Mouse (Mus musculus) midbrain, postnatal 0 days (tissue): ENCODE results near the gene Umad1. TPM values are rescaled to one million over a fixed set of nuclear protein-coding genes. Genes with fewer than 3 reads are reported as not detected.

Experiments
- ATAC-seq: fragments of 200-750 bp; cut with Nextera tagmentation; 2 replicates; pipeline ENCODE4 v1.8.0; 2017; ENCODE audit warnings: moderate number of reproducible peaks, mild to moderate bottlenecking, moderate TSS enrichment, moderate library complexity; ENCODE audit not compliant: low FRiP score
- DNase-seq: peaks from one replicate; pipeline ENCODE4 v3.0.0-alpha.2; 2015; ENCODE audit warnings: low spot score
- H3K27ac ChIP-seq: fragments of 300-500 bp; sonication (generic); 2 replicates; pipeline ENCODE4 v1.5.1; 2014; ENCODE audit warnings: low read depth, mild to moderate bottlenecking, low read length, mixed read lengths
- H3K27me3 ChIP-seq: fragments of 300-500 bp; sonication (generic); 2 replicates; pipeline ENCODE4 v1.6.1; 2014; ENCODE audit warnings: low read length, control low read depth, mixed read lengths; ENCODE audit not compliant: insufficient read depth
- H3K36me3 ChIP-seq: fragments of 300-500 bp; sonication (generic); 2 replicates; pipeline ENCODE4 v1.6.1; 2014; ENCODE audit warnings: low read length, control low read depth, mixed read lengths; ENCODE audit not compliant: insufficient read depth
- H3K4me1 ChIP-seq: fragments of 300-500 bp; sonication (generic); 2 replicates; pipeline ENCODE4 v1.6.1; 2014; ENCODE audit warnings: mild to moderate bottlenecking, control low read depth, antibody characterized with exemption, low read length, mixed read lengths; ENCODE audit not compliant: insufficient read depth
- H3K4me2 ChIP-seq: fragments of 300-500 bp; sonication (generic); 2 replicates; pipeline ENCODE4 v1.6.1; 2014; ENCODE audit warnings: low read depth, mild to moderate bottlenecking, low read length, mixed read lengths; ENCODE audit not compliant: poor library complexity, severe bottlenecking
- H3K4me3 ChIP-seq: fragments of 300-500 bp; sonication (generic); 2 replicates; pipeline ENCODE4 v1.5.1; 2014; ENCODE audit warnings: low read depth, mild to moderate bottlenecking, low read length, moderate library complexity
- H3K9ac ChIP-seq: fragments of 300-500 bp; sonication (generic); replicated peaks from 2 replicates; pipeline ENCODE4 v1.6.1; 2014; ENCODE audit warnings: mild to moderate bottlenecking, low read length, moderate library complexity, mixed read lengths; ENCODE audit not compliant: poor library complexity, severe bottlenecking
- H3K9me3 ChIP-seq: fragments of 300-500 bp; sonication (generic); 2 replicates; pipeline ENCODE4 v1.6.1; 2016; ENCODE audit warnings: low read length, control low read depth
- CTCF ChIP-seq: IDR thresholded peaks from 2 replicates; pipeline ENCODE4 v1.5.1; 2016; ENCODE audit warnings: antibody characterized with exemption, mild to moderate bottlenecking
- WGBS: fragments of 180-500 bp; shearing (Covaris S2); extraction: QIAGEN DNeasy Blood & Tissue Kit; methylation state at CpG from one replicate; pipeline ENCODE4 v1.1.7; 2014; 5-methylcytosine and 5-hydroxymethylcytosine counted together
- polyA plus RNA-seq: library from polyadenylated mRNA; unstranded; fragments of >200 nt; fragmentation: Nextera tagmentation; extraction: Ambion mirVana; gene quantifications from 2 replicates; pipeline ENCODE4 v1.2.1, GENCODE M21; 2015
- total RNA-seq: library from RNA; depleted of rRNA; stranded (reverse); fragments of >200 nt; gene quantifications from 2 replicates; pipeline ENCODE4 v1.2.3, GENCODE M21; 2014

Umad1 gene
- total and polyA plus RNA-seq, 2 experiments from 2014 or later = 25.4 to 70.2 TPM

GRCm38 (mm10) chr6:8259667-8260044 lies 568 bp downstream of the Umad1 start:
- 2% methylated on average over 8 of the region's 8 CpGs for WGBS
- no peak; the same call in 1 of the 2 replicates for ATAC-seq

GRCm38 (mm10) chr6:8271047-8271446 lies 12.0 kb downstream of the Umad1 start:
- DNase-seq = no peak
- Histone ChIP-seq H3K4me1 (no peaks in the 10 kb centered on the region; the same call in 1 of the 2 replicates), H3K36me3 (peaks cover 7% of the 10 kb centered on the region), H3K4me3 (no peak overlapping the region), H3K27me3 (no peaks in the 10 kb centered on the region), H3K4me2 (no peak overlapping the region), H3K27ac (no peak overlapping the region), H3K9me3 (no peaks in the 10 kb centered on the region), H3K9ac (no peak overlapping the region)
- WGBS = 94% methylated on average over 3 of the region's 3 CpGs
- TF ChIP-seq CTCF = no peak
- ATAC-seq = no peak

More at GRCm38 (mm10) chr6:8259667-8260044, 568 bp downstream of the Umad1 start:
- peak; percentile 20; the same call in 1 of the 2 replicates for TF ChIP-seq CTCF
- H3K36me3 ChIP-seq = no peaks in the 10 kb centered on the region
- peak overlapping the region; percentile 67 for H3K4me2 ChIP-seq
- H3K9ac ChIP-seq = peak overlapping the region; percentile 84
- peaks cover 9% of the 10 kb centered on the region; the same call in 1 of the 2 replicates for H3K4me1 ChIP-seq
- DNase-seq = no peak
- H3K27me3 ChIP-seq = no peaks in the 10 kb centered on the region
- peak overlapping the region; percentile 84 for H3K4me3 ChIP-seq
- peak overlapping the region; percentile 92 for H3K27ac ChIP-seq
- no peaks in the 10 kb centered on the region for H3K9me3 ChIP-seq

- Histone ChIP-seq H3K9ac (no peak overlapping the region), H3K36me3 (peaks cover 7% of the 10 kb centered on the region), H3K27me3 (no peaks in the 10 kb centered on the region), H3K4me2 (no peak overlapping the region), H3K9me3 (no peaks in the 10 kb centered on the region), H3K4me1 (no peaks in the 10 kb centered on the region; the same call in 1 of the 2 replicates), H3K27ac (no peak overlapping the region), H3K4me3 (no peak overlapping the region)
- ATAC-seq (no peak), DNase-seq (peak; percentile 51)
- peak; percentile 78 for TF ChIP-seq CTCF
- WGBS = 32% methylated on average over 6 of the region's 6 CpGs
Observed at GRCm38 (mm10) chr6:8274387-8275054, 15.4 kb downstream of the Umad1 start.

GRCm38 (mm10) chr6:8275098-8275497 lies 16.0 kb downstream of the Umad1 start:
- Histone ChIP-seq H3K36me3 (peaks cover 7% of the 10 kb centered on the region), H3K9ac (no peak overlapping the region), H3K27ac (no peak overlapping the region), H3K4me3 (no peak overlapping the region), H3K4me2 (no peak overlapping the region), H3K27me3 (no peaks in the 10 kb centered on the region), H3K9me3 (no peaks in the 10 kb centered on the region), H3K4me1 (no peaks in the 10 kb centered on the region; the same call in 1 of the 2 replicates)
- ATAC-seq (peak; percentile 79; the same call in 1 of the 2 replicates), DNase-seq (peak; percentile 85)
- WGBS = 5% methylated on average over 1 of the region's 1 CpGs
- TF ChIP-seq CTCF = peak; percentile 82

DNA sequence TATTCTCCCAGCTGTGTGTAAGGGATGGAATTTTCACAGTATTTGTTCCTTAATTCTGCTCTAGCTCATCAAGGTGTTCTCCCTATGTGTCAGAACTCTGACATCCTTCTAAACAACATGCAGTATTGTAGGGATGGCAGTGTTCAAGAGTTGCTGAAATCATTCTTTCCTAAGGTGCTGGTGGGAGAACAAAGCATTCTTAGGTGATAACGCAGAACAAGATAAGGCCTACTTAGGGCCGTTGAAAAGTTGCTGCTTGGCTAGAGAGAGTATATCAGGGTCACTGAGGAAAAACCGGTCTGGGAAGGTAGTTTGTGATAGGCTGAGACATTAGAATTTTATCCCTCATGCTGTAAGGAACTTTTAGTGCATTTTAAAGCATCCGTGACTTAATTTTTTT lies 17.3 kb downstream of the Umad1 start:
- no peaks in the 10 kb centered on the region; the same call in 1 of the 2 replicates for H3K4me1 ChIP-seq
- DNase-seq (no peak), ATAC-seq (no peak)
- no peak overlapping the region for H3K4me3 ChIP-seq
- no peak overlapping the region for H3K4me2 ChIP-seq
- no peaks in the 10 kb centered on the region for H3K27me3 ChIP-seq
- H3K36me3 ChIP-seq = 0 out of 2 replicates have a peak, but pooled peaks cover 2% of the 10 kb centered on the region
- 90% methylated on average over 4 of the region's 4 CpGs for WGBS
- no peak overlapping the region for H3K27ac ChIP-seq
- H3K9me3 ChIP-seq = no peaks in the 10 kb centered on the region
- no peak for TF ChIP-seq CTCF
- H3K9ac ChIP-seq = no peak overlapping the region

DNA sequence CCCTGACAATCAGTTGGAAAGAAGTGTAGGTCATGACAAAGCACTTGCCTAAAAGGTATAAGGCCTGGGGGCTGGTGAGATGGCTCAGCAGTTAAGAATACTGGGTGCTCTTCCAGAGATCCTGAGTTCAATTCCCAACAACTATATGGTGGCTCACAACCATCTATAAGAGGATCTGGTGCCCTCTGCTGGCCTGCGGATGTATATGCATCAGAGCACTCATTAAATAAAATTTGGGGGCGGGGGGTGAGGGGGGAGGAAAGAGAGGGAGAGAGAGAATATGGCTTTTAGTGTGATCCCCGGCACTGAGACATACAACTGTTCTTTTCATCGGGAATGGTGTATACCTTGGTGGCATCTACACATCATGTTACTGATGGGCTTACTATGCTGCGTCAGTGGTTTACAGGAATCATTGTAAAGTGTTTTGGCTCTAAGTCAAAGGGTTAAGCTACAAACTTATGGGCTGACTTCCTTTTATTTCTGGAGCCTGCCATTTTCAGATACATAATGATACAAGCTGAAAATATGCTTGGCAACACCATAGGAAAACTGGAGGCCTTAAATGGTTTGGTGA lies 19.4 kb downstream of the Umad1 start:
- H3K9me3 ChIP-seq = no peaks in the 10 kb centered on the region
- ATAC-seq (no peak), DNase-seq (no peak)
- no peaks in the 10 kb centered on the region for H3K27me3 ChIP-seq
- H3K4me1 ChIP-seq = no peaks in the 10 kb centered on the region; the same call in 1 of the 2 replicates
- peak; percentile 53 for TF ChIP-seq CTCF
- no peak overlapping the region for H3K4me3 ChIP-seq
- H3K27ac ChIP-seq = no peak overlapping the region
- no peaks in the 10 kb centered on the region for H3K36me3 ChIP-seq
- 78% methylated on average over 5 of the region's 5 CpGs for WGBS
- no peak overlapping the region for H3K9ac ChIP-seq
- H3K4me2 ChIP-seq = no peak overlapping the region
